Mouse (Mus musculus) midbrain, postnatal 0 days (tissue): ENCODE measurements around the gene Sprr2a2. TPM values are rescaled to one million over a fixed set of nuclear protein-coding genes. Genes with fewer than 3 reads are reported as not detected.
"Not testable (repeated sequence)": the region's sequence is repeated elsewhere in the genome, so short reads cannot be mapped to it uniquely, and the experiment has no call there.

Source experiments
- ATAC-seq: fragments of 200-750 bp; cut with Nextera tagmentation; 2 replicates; pipeline ENCODE4 v1.8.0; 2017; ENCODE audit warnings: moderate number of reproducible peaks, mild to moderate bottlenecking, moderate TSS enrichment, moderate library complexity; ENCODE audit not compliant: low FRiP score
- DNase-seq: peaks from one replicate; pipeline ENCODE4 v3.0.0-alpha.2; 2015; ENCODE audit warnings: low spot score
- H3K27ac ChIP-seq: fragments of 300-500 bp; sonication (generic); 2 replicates; pipeline ENCODE4 v1.5.1; 2014; ENCODE audit warnings: low read depth, mild to moderate bottlenecking, low read length, mixed read lengths
- H3K27me3 ChIP-seq: fragments of 300-500 bp; sonication (generic); 2 replicates; pipeline ENCODE4 v1.6.1; 2014; ENCODE audit warnings: low read length, control low read depth, mixed read lengths; ENCODE audit not compliant: insufficient read depth
- H3K36me3 ChIP-seq: fragments of 300-500 bp; sonication (generic); 2 replicates; pipeline ENCODE4 v1.6.1; 2014; ENCODE audit warnings: low read length, control low read depth, mixed read lengths; ENCODE audit not compliant: insufficient read depth
- H3K4me1 ChIP-seq: fragments of 300-500 bp; sonication (generic); 2 replicates; pipeline ENCODE4 v1.6.1; 2014; ENCODE audit warnings: mild to moderate bottlenecking, control low read depth, antibody characterized with exemption, low read length, mixed read lengths; ENCODE audit not compliant: insufficient read depth
- H3K4me2 ChIP-seq: fragments of 300-500 bp; sonication (generic); 2 replicates; pipeline ENCODE4 v1.6.1; 2014; ENCODE audit warnings: low read depth, mild to moderate bottlenecking, low read length, mixed read lengths; ENCODE audit not compliant: poor library complexity, severe bottlenecking
- H3K4me3 ChIP-seq: fragments of 300-500 bp; sonication (generic); 2 replicates; pipeline ENCODE4 v1.5.1; 2014; ENCODE audit warnings: low read depth, mild to moderate bottlenecking, low read length, moderate library complexity
- H3K9ac ChIP-seq: fragments of 300-500 bp; sonication (generic); replicated peaks from 2 replicates; pipeline ENCODE4 v1.6.1; 2014; ENCODE audit warnings: mild to moderate bottlenecking, low read length, moderate library complexity, mixed read lengths; ENCODE audit not compliant: poor library complexity, severe bottlenecking
- H3K9me3 ChIP-seq: fragments of 300-500 bp; sonication (generic); 2 replicates; pipeline ENCODE4 v1.6.1; 2016; ENCODE audit warnings: low read length, control low read depth
- CTCF ChIP-seq: IDR thresholded peaks from 2 replicates; pipeline ENCODE4 v1.5.1; 2016; ENCODE audit warnings: antibody characterized with exemption, mild to moderate bottlenecking
- whole genome bisulfite sequencing: fragments of 180-500 bp; shearing (Covaris S2); extraction: QIAGEN DNeasy Blood & Tissue Kit; methylation state at CpG from one replicate; pipeline ENCODE4 v1.1.7; 2014; 5-methylcytosine and 5-hydroxymethylcytosine counted together
- polyA plus RNA-seq: library from polyadenylated mRNA; unstranded; fragments of >200 nt; fragmentation: Nextera tagmentation; extraction: Ambion mirVana; gene quantifications from 2 replicates; pipeline ENCODE4 v1.2.1, GENCODE M21; 2015
- total RNA-seq: library from RNA; depleted of rRNA; stranded (reverse); fragments of >200 nt; gene quantifications from 2 replicates; pipeline ENCODE4 v1.2.3, GENCODE M21; 2014; rRNA removed

Sprr2a2 gene
- total RNA-seq (0.55 TPM in 1 of 2 replicates, not detected in the other), polyA plus RNA-seq (not detected in 2 replicates)

GRCm38 (mm10) chr3:92215569-92215968 lies at the start of gene Sprr2a2, which contains the start of gene Sprr2a1:
Gene Sprr2a2 (plus strand): TSS chr3:92215920.
Gene Sprr2a1 (plus strand): TSS chr3:92215799.
- not testable (repeated sequence) for H3K9ac ChIP-seq

GRCm38 (mm10) chr3:92169847-92170246 lies 45.9 kb upstream of the Sprr2a2 start:
- H3K4me3 ChIP-seq, result no peak overlapping the region
- 91% methylated on average over 3 of the region's 3 CpGs for WGBS
- H3K9me3 ChIP-seq, result no peaks in the 10 kb centered on the region
- H3K27me3 ChIP-seq, result no peaks in the 10 kb centered on the region
- no peak overlapping the region for H3K27ac ChIP-seq
- DNase-seq (no peak), ATAC-seq (no peak)
- no peak overlapping the region for H3K9ac ChIP-seq
- TF ChIP-seq CTCF, result no peak
- no peaks in the 10 kb centered on the region for H3K36me3 ChIP-seq
- no peak overlapping the region for H3K4me2 ChIP-seq
- no peaks in the 10 kb centered on the region for H3K4me1 ChIP-seq

More at GRCm38 (mm10) chr3:92215569-92215968, at the start of gene Sprr2a2, which contains the start of gene Sprr2a1:
- not testable (repeated sequence) for H3K27ac ChIP-seq, H3K36me3 ChIP-seq, H3K4me1 ChIP-seq, H3K27me3 ChIP-seq, H3K9me3 ChIP-seq, H3K4me3 ChIP-seq, DNase-seq, H3K4me2 ChIP-seq, ATAC-seq
- WGBS, result no CpG with 5 or more reads among the region's 2 CpGs

DNA sequence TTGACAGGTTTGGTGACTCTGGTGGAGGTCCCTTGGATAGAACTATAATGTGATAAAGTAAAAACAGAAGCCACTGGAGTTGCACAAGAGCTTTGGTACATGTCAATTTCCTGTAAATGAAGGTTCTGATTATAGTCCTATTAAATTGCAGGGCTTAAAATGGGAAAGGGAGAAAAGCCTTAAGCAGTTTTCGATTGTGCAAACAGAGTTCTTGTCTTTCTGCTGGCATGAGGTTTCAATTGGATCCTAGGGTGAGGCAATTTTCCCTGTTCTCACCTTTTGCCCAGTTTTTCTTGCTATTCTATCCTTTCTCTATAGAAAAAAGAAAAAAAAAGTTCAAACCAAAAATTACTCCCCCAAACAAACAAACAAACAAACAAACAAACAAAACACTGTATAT lies 38.8 kb upstream of the Sprr2a2 start:
- no peak overlapping the region for H3K4me2 ChIP-seq
- TF ChIP-seq CTCF, result no peak
- H3K9me3 ChIP-seq, result no peaks in the 10 kb centered on the region
- no peak overlapping the region for H3K27ac ChIP-seq
- H3K4me1 ChIP-seq, result no peaks in the 10 kb centered on the region
- no peaks in the 10 kb centered on the region for H3K27me3 ChIP-seq
- no peaks in the 10 kb centered on the region for H3K36me3 ChIP-seq
- DNase-seq, result no peak
- no peak for ATAC-seq
- H3K9ac ChIP-seq, result no peak overlapping the region
- no peak overlapping the region for H3K4me3 ChIP-seq
- WGBS, result 68% methylated on average over 1 of the region's 1 CpGs

DNA sequence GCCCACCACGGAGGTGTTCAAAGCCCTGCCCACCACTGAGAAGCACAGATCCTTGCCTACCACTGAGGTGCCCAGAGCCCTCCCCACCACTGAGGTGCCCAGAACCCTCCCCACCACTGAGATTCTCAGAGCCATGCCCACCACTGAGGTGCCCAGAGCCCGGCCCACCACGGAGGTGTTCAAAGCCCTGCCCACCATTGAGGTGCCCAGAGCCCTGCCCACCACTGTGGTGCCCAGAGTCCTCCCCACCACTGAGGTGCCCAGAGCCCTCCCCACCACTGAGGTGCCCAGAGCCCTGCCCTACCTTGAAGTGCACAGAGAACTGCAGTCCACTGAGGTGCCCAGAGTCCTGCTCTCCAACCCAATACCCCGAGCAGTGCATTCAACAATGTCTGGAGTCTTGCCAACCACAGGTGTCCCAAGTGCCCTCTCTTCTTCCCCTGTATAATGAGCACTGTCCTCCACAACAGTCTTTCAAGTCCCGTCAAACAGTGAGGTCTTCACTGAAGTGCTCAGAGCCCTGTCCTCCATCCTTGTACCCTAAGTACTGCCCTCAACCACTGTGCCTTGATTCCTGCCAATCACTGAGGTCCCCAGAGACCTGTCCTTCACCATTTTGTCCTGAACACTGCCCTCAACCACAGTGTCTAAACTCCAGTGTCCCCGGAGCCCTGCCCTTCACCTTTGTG lies 20.1 kb upstream of the Sprr2a2 start:
- Histone ChIP-seq H3K9me3 (no peaks in the 10 kb centered on the region), H3K4me2 (no peak overlapping the region), H3K36me3 (no peaks in the 10 kb centered on the region), H3K27me3 (no peaks in the 10 kb centered on the region), H3K9ac (no peak overlapping the region), H3K27ac (no peak overlapping the region), H3K4me3 (no peak overlapping the region), H3K4me1 (no peaks in the 10 kb centered on the region)
- no peak for TF ChIP-seq CTCF
- WGBS, result 86% methylated on average over 6 of the region's 6 CpGs
- ATAC-seq (peak; percentile 5; the same call in 1 of the 2 replicates), DNase-seq (no peak)

DNA sequence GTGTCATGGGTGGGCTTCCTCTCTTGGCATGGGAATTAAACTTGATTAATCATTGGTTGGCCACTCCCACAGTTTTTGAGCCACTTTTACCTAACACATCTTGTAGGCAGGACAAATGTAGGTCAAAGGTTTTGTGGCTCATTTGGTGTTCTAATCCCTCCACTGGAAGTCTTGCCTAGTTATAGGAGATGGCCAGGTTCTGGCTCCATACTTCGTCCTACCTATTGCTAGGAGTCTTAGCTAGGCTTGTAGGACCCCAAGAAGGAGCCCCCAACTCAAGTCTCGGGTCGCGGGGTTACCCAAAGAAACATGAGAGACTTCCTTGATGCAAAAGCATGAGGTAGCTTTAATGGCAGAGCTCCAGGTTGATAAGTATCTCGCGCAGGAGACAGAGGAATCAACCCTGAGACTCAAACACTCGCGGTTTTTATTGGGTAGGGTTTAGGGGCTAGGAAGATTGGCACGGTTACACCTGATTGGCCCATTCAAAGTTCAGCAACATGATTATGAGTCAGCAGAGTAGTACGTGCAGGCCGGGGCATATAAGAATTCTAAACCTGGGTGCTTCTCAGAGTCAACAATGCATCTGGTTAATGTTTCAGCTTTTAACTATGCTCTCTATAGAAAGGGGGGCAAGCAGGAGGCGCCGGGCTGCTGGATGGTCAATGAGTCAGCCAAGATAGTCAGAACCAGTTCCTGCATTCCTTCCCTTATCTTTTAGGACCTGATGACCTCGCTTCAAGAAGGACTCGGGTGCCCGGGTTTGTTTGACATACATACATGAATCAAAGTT lies 4.4 kb upstream of the Sprr2a2 start:
- not testable (repeated sequence) for H3K36me3 ChIP-seq, DNase-seq, H3K4me1 ChIP-seq, H3K4me2 ChIP-seq, H3K27me3 ChIP-seq, ATAC-seq, H3K4me3 ChIP-seq, H3K27ac ChIP-seq, H3K9ac ChIP-seq, H3K9me3 ChIP-seq
- WGBS, result no CpG with 5 or more reads among the region's 16 CpGs

- no CpG with 5 or more reads among the region's 1 CpGs for WGBS
- H3K4me3 ChIP-seq, H3K27me3 ChIP-seq, DNase-seq, H3K9me3 ChIP-seq, H3K27ac ChIP-seq, H3K36me3 ChIP-seq, H3K4me1 ChIP-seq, H3K4me2 ChIP-seq, ATAC-seq, H3K9ac ChIP-seq: not testable (repeated sequence)
Observed at GRCm38 (mm10) chr3:92212059-92212458, 3.7 kb upstream of the Sprr2a2 start.

GRCm38 (mm10) chr3:92213651-92214050 lies 2.1 kb upstream of the Sprr2a2 start:
- DNase-seq, H3K4me1 ChIP-seq, H3K9ac ChIP-seq, H3K27me3 ChIP-seq, H3K4me3 ChIP-seq, H3K27ac ChIP-seq, H3K4me2 ChIP-seq, ATAC-seq, H3K9me3 ChIP-seq, H3K36me3 ChIP-seq: not testable (repeated sequence)

DNA sequence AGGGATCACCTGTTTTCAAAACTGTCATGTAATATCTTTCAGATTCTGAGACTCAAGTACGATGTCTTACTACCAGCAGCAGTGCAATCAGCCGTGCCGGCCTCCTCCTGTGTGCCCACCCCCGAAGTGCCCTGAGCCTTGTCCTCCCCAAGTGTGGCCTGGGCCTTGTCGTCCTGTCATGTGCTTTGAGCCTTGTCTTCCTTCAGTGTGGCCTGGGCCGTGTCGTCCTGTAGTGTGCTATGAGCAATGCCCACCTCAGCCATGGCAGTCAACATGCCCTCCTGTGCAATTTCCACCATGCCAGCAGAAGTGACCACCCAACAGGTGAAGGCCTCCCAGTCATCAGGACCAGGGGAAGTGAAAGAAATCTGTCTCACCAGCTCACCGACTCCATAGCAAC lies 3.3 kb downstream of the Sprr2a2 start:
- DNase-seq, H3K27ac ChIP-seq, H3K27me3 ChIP-seq, H3K4me2 ChIP-seq, H3K4me3 ChIP-seq, H3K9ac ChIP-seq, H3K36me3 ChIP-seq, H3K4me1 ChIP-seq, H3K9me3 ChIP-seq: not testable (repeated sequence)
- no CpG with 5 or more reads among the region's 8 CpGs for WGBS
- peak; percentile 36 for ATAC-seq
